Mouse (Mus musculus) embryonic facial prominence, embryonic 15.5 days (tissue): ENCODE measurements around the gene Grap2. TPM values are rescaled to one million over a fixed set of nuclear protein-coding genes. Genes with fewer than 3 reads are reported as not detected.

Experiments
- ATAC-seq: fragments of 200-750 bp; cut with Nextera tagmentation; 2 replicates; pipeline ENCODE4 v1.8.0; 2017; ENCODE audit warnings: low read depth, moderate TSS enrichment; ENCODE audit not compliant: insufficient number of reproducible peaks, low FRiP score, low TSS enrichment
- H3K27ac ChIP-seq: fragments of 300-500 bp; sonication (generic); replicated peaks from 2 replicates; pipeline ENCODE4 v1.5.1; 2015; ENCODE audit warnings: mild to moderate bottlenecking, inconsistent platforms
- H3K27me3 ChIP-seq: fragments of 300-500 bp; sonication (generic); 2 replicates; pipeline ENCODE4 v1.6.1; 2015; ENCODE audit warnings: inconsistent platforms
- H3K36me3 ChIP-seq: fragments of 300-500 bp; sonication (generic); 2 replicates; pipeline ENCODE4 v1.6.1; 2015; ENCODE audit warnings: mild to moderate bottlenecking, inconsistent platforms
- H3K4me1 ChIP-seq: fragments of 300-500 bp; sonication (generic); 2 replicates; pipeline ENCODE4 v1.6.1; 2015; ENCODE audit warnings: inconsistent platforms
- H3K4me2 ChIP-seq: fragments of 300-500 bp; sonication (generic); replicated peaks from 2 replicates; pipeline ENCODE4 v1.6.1; 2015; ENCODE audit warnings: mild to moderate bottlenecking, inconsistent platforms
- H3K4me3 ChIP-seq: fragments of 300-500 bp; sonication (generic); replicated peaks from 2 replicates; pipeline ENCODE4 v1.5.1; 2015; ENCODE audit warnings: mild to moderate bottlenecking, inconsistent platforms
- H3K9ac ChIP-seq: fragments of 300-500 bp; sonication (generic); 2 replicates; pipeline ENCODE4 v1.6.1; 2015; ENCODE audit warnings: inconsistent platforms
- H3K9me3 ChIP-seq: fragments of 300-500 bp; sonication (generic); replicated peaks from 2 replicates; pipeline ENCODE4 v1.6.1; 2016; ENCODE audit warnings: inconsistent platforms
- WGBS: fragments of 180-500 bp; shearing (Covaris S2); methylation state at CpG from one replicate; pipeline ENCODE4 v1.1.7; 2015; 5-methylcytosine and 5-hydroxymethylcytosine counted together
- polyA plus RNA-seq: library from polyadenylated mRNA; unstranded; fragments of >200 nt; fragmentation: Nextera tagmentation; extraction: Ambion mirVana; gene quantifications from 2 replicates; pipeline ENCODE4 v1.2.1, GENCODE M21; 2015

The Grap2 gene
- 0.87 and 0.97 TPM in 2 replicates for polyA plus RNA-seq

- 59% methylated on average over 12 of the region's 12 CpGs for WGBS
- Histone ChIP-seq H3K36me3 (no peaks in the 10 kb centered on the region), H3K4me3 (no peak within 1 kb of the TSS), H3K9ac (no peak within 1 kb of the TSS), H3K27ac (no peak within 1 kb of the TSS), H3K9me3 (no peaks in the 10 kb centered on the region), H3K4me1 (peaks cover 11% of the 10 kb centered on the region; the same call in 1 of the 2 replicates), H3K27me3 (peaks cover 15% of the 10 kb centered on the region), H3K4me2 (no peak within 1 kb of the TSS)
- ATAC-seq, result no peak
Observed at GRCm38 (mm10) chr15:80572291-80572690, at the start of gene Grap2. Gene Grap2, plus strand, starts transcription at chr15:80572594.

GRCm38 (mm10) chr15:80529955-80530869, 42.2 kb upstream of the Grap2 start:
- H3K4me2 ChIP-seq, result no peak overlapping the region
- H3K9ac ChIP-seq, result no peak overlapping the region
- H3K4me1 ChIP-seq, result no peaks in the 10 kb centered on the region
- no peaks in the 10 kb centered on the region for H3K9me3 ChIP-seq
- 40% methylated on average over 20 of the region's 20 CpGs for WGBS
- no peaks in the 10 kb centered on the region for H3K36me3 ChIP-seq
- no peak for ATAC-seq
- H3K4me3 ChIP-seq, result no peak overlapping the region
- H3K27me3 ChIP-seq, result no peaks in the 10 kb centered on the region; the same call in 1 of the 2 replicates
- H3K27ac ChIP-seq, result no peak overlapping the region

- no peaks in the 10 kb centered on the region for H3K36me3 ChIP-seq
- H3K9ac ChIP-seq, result no peak overlapping the region
- H3K4me1 ChIP-seq, result no peaks in the 10 kb centered on the region
- H3K4me2 ChIP-seq, result no peak overlapping the region
- no peak overlapping the region for H3K27ac ChIP-seq
- 82% methylated on average over 9 of the region's 9 CpGs for WGBS
- H3K27me3 ChIP-seq, result no peaks in the 10 kb centered on the region; the same call in 1 of the 2 replicates
- no peak overlapping the region for H3K4me3 ChIP-seq
- H3K9me3 ChIP-seq, result no peaks in the 10 kb centered on the region
- ATAC-seq, result no peak
Observed at GRCm38 (mm10) chr15:80531026-80531425, 41.4 kb upstream of the Grap2 start.

GRCm38 (mm10) chr15:80532281-80533072, 39.9 kb upstream of the Grap2 start:
- H3K27me3 ChIP-seq, result no peaks in the 10 kb centered on the region; the same call in 1 of the 2 replicates
- 83% methylated on average over 8 of the region's 8 CpGs for WGBS
- H3K4me3 ChIP-seq, result no peak overlapping the region
- no peak overlapping the region for H3K9ac ChIP-seq
- H3K4me1 ChIP-seq, result no peaks in the 10 kb centered on the region
- H3K36me3 ChIP-seq, result no peaks in the 10 kb centered on the region
- H3K27ac ChIP-seq, result no peak overlapping the region
- no peaks in the 10 kb centered on the region for H3K9me3 ChIP-seq
- ATAC-seq, result no peak
- no peak overlapping the region for H3K4me2 ChIP-seq

GRCm38 (mm10) chr15:80533274-80533673, 39.1 kb upstream of the Grap2 start:
- WGBS, result 48% methylated on average over 6 of the region's 6 CpGs
- no peak overlapping the region for H3K4me2 ChIP-seq
- no peak for ATAC-seq
- H3K4me3 ChIP-seq, result no peak overlapping the region
- H3K4me1 ChIP-seq, result no peaks in the 10 kb centered on the region
- H3K27ac ChIP-seq, result no peak overlapping the region
- no peaks in the 10 kb centered on the region for H3K9me3 ChIP-seq
- H3K36me3 ChIP-seq, result no peaks in the 10 kb centered on the region
- no peaks in the 10 kb centered on the region; the same call in 1 of the 2 replicates for H3K27me3 ChIP-seq
- no peak overlapping the region for H3K9ac ChIP-seq

GRCm38 (mm10) chr15:80536051-80536450, 36.3 kb upstream of the Grap2 start:
- Histone ChIP-seq H3K4me1 (no peaks in the 10 kb centered on the region), H3K4me3 (no peak overlapping the region), H3K4me2 (no peak overlapping the region), H3K9ac (no peak overlapping the region), H3K27ac (no peak overlapping the region), H3K36me3 (no peaks in the 10 kb centered on the region), H3K27me3 (no peaks in the 10 kb centered on the region; the same call in 1 of the 2 replicates), H3K9me3 (no peaks in the 10 kb centered on the region)
- ATAC-seq, result no peak
- 56% methylated on average over 2 of the region's 2 CpGs for WGBS

GRCm38 (mm10) chr15:80538075-80538474, 34.3 kb upstream of the Grap2 start:
- Histone ChIP-seq H3K9ac (no peak overlapping the region), H3K4me1 (no peaks in the 10 kb centered on the region), H3K27ac (no peak overlapping the region), H3K4me3 (no peak overlapping the region), H3K4me2 (no peak overlapping the region), H3K9me3 (no peaks in the 10 kb centered on the region), H3K27me3 (no peaks in the 10 kb centered on the region; the same call in 1 of the 2 replicates), H3K36me3 (no peaks in the 10 kb centered on the region)
- WGBS, result 82% methylated on average over 2 of the region's 2 CpGs
- no peak for ATAC-seq

- H3K9ac ChIP-seq, result no peak overlapping the region
- H3K36me3 ChIP-seq, result no peaks in the 10 kb centered on the region
- H3K4me1 ChIP-seq, result no peaks in the 10 kb centered on the region
- H3K27ac ChIP-seq, result no peak overlapping the region
- no peak overlapping the region for H3K4me3 ChIP-seq
- ATAC-seq, result no peak
- 83% methylated on average over 7 of the region's 7 CpGs for WGBS
- H3K27me3 ChIP-seq, result no peaks in the 10 kb centered on the region; the same call in 1 of the 2 replicates
- no peak overlapping the region for H3K4me2 ChIP-seq
- no peaks in the 10 kb centered on the region for H3K9me3 ChIP-seq
Observed at GRCm38 (mm10) chr15:80538671-80539340, 33.6 kb upstream of the Grap2 start.

GRCm38 (mm10) chr15:80544115-80544514, 28.3 kb upstream of the Grap2 start:
- ATAC-seq, result no peak
- no peak overlapping the region for H3K9ac ChIP-seq
- 48% methylated on average over 3 of the region's 3 CpGs for WGBS

GRCm38 (mm10) chr15:80545430-80545829, 27.0 kb upstream of the Grap2 start:
- H3K9me3 ChIP-seq, result no peaks in the 10 kb centered on the region
- H3K27ac ChIP-seq, result no peak overlapping the region
- H3K36me3 ChIP-seq, result no peaks in the 10 kb centered on the region
- H3K27me3 ChIP-seq, result no peaks in the 10 kb centered on the region
- ATAC-seq, result no peak
- no peak overlapping the region for H3K9ac ChIP-seq
- H3K4me1 ChIP-seq, result no peaks in the 10 kb centered on the region
- no peak overlapping the region for H3K4me2 ChIP-seq
- no peak overlapping the region for H3K4me3 ChIP-seq
- WGBS, result 65% methylated on average over 6 of the region's 6 CpGs

More at GRCm38 (mm10) chr15:80544115-80544514, 28.3 kb upstream of the Grap2 start:
- H3K36me3 ChIP-seq, result no peaks in the 10 kb centered on the region
- H3K9me3 ChIP-seq, result no peaks in the 10 kb centered on the region
- no peaks in the 10 kb centered on the region for H3K27me3 ChIP-seq
- no peak overlapping the region for H3K4me2 ChIP-seq
- H3K4me3 ChIP-seq, result no peak overlapping the region
- no peak overlapping the region for H3K27ac ChIP-seq
- no peaks in the 10 kb centered on the region for H3K4me1 ChIP-seq
